Mouse (Mus musculus): ENCODE results near the gene Gm28043. TPM values are rescaled to one million over a fixed set of nuclear protein-coding genes. Genes with fewer than 3 reads are reported as not detected.

The Gm28043 gene
- polyA plus RNA-seq, 1 experiment from 2014 or later, result 2.3 TPM

GRCm38 (mm10) chr17:29660762-29661391 lies 46.2 kb downstream of the Gm28043 start:
- peak; percentile 39 for ATAC-seq (replicated peaks; ENCODE audit: insufficient number of reproducible peaks, low FRiP score, low TSS enrichment)

GRCm38 (mm10) chr17:29662145-29662544 lies 47.5 kb downstream of the Gm28043 start:
- Histone ChIP-seq H3K27ac (ENCODE audit: low read depth, low read length) (no peak overlapping the region), H3K27me3 (ENCODE audit: control insufficient read depth, insufficient read depth, low read length) (no peaks in the 10 kb centered on the region), H3K4me3 (ENCODE audit: low read depth, low read length) (no peak overlapping the region), H3K9me3 (replicated peaks; ENCODE audit: control insufficient read depth, low read length) (no peaks in the 10 kb centered on the region), H3K4me1 (ENCODE audit: control insufficient read depth, insufficient read depth, low read length) (peaks cover 10% of the 10 kb centered on the region), H3K9ac (ENCODE audit: low read depth, low read length) (no peak overlapping the region), H3K36me3 (ENCODE audit: control insufficient read depth, insufficient read depth, low read length) (peaks cover 5% of the 10 kb centered on the region; the same call in 1 of the 2 replicates), H3K4me2 (no peak overlapping the region; the same call in 1 of the 2 replicates)
- 92% methylated on average over 6 of the region's 6 CpGs for WGBS (ENCODE audit: insufficient replicate concordance)
- no peak for ATAC-seq (replicated peaks; ENCODE audit: insufficient number of reproducible peaks, low FRiP score, low TSS enrichment)

More at GRCm38 (mm10) chr17:29660762-29661391, 46.2 kb downstream of the Gm28043 start:
- Histone ChIP-seq H3K9me3 (replicated peaks; ENCODE audit: control insufficient read depth, low read length) (no peaks in the 10 kb centered on the region), H3K4me3 (ENCODE audit: low read depth, low read length) (peak overlapping the region; percentile 96), H3K36me3 (ENCODE audit: control insufficient read depth, insufficient read depth, low read length) (peaks cover 5% of the 10 kb centered on the region; the same call in 1 of the 2 replicates), H3K4me1 (ENCODE audit: control insufficient read depth, insufficient read depth, low read length) (peaks cover 10% of the 10 kb centered on the region), H3K27ac (ENCODE audit: low read depth, low read length) (peak overlapping the region; percentile 92), H3K9ac (ENCODE audit: low read depth, low read length) (peak overlapping the region; percentile 95), H3K27me3 (ENCODE audit: control insufficient read depth, insufficient read depth, low read length) (no peaks in the 10 kb centered on the region), H3K4me2 (peak overlapping the region; percentile 73)
- under 1% methylated on average over 41 of the region's 41 CpGs for WGBS (ENCODE audit: insufficient replicate concordance)

- ATAC-seq (replicated peaks; ENCODE audit: insufficient number of reproducible peaks, low FRiP score, low TSS enrichment), result no peak
- Histone ChIP-seq H3K4me2 (no peak overlapping the region), H3K27ac (ENCODE audit: low read depth, low read length) (no peak overlapping the region), H3K4me3 (ENCODE audit: low read depth, low read length) (no peak overlapping the region), H3K9ac (ENCODE audit: low read depth, low read length) (peak overlapping the region; percentile 28; the same call in 1 of the 2 replicates), H3K9me3 (replicated peaks; ENCODE audit: control insufficient read depth, low read length) (no peaks in the 10 kb centered on the region), H3K4me1 (ENCODE audit: control insufficient read depth, insufficient read depth, low read length) (no peaks in the 10 kb centered on the region), H3K36me3 (ENCODE audit: control insufficient read depth, insufficient read depth, low read length) (peaks cover 5% of the 10 kb centered on the region), H3K27me3 (ENCODE audit: control insufficient read depth, insufficient read depth, low read length) (no peaks in the 10 kb centered on the region)
- WGBS (ENCODE audit: insufficient replicate concordance), result 76% methylated on average over 10 of the region's 10 CpGs
Measured at GRCm38 (mm10) chr17:29668051-29668986, 53.6 kb downstream of the Gm28043 start.

- H3K4me3 ChIP-seq (ENCODE audit: low read depth, low read length), result no peak overlapping the region
- no peak for ATAC-seq (replicated peaks; ENCODE audit: insufficient number of reproducible peaks, low FRiP score, low TSS enrichment)
- H3K9me3 ChIP-seq (replicated peaks; ENCODE audit: control insufficient read depth, low read length), result no peaks in the 10 kb centered on the region
- H3K36me3 ChIP-seq (ENCODE audit: control insufficient read depth, insufficient read depth, low read length), result peaks cover 3% of the 10 kb centered on the region; the same call in 1 of the 2 replicates
- H3K9ac ChIP-seq (ENCODE audit: low read depth, low read length), result no peak overlapping the region
- no peak overlapping the region for H3K27ac ChIP-seq (ENCODE audit: low read depth, low read length)
- WGBS (ENCODE audit: insufficient replicate concordance), result 85% methylated on average over 4 of the region's 4 CpGs
- no peaks in the 10 kb centered on the region for H3K4me1 ChIP-seq (ENCODE audit: control insufficient read depth, insufficient read depth, low read length)
- no peak overlapping the region for H3K4me2 ChIP-seq
- no peaks in the 10 kb centered on the region for H3K27me3 ChIP-seq (ENCODE audit: control insufficient read depth, insufficient read depth, low read length)
Measured at GRCm38 (mm10) chr17:29669030-29669429, 54.4 kb downstream of the Gm28043 start.

- H3K9me3 ChIP-seq (replicated peaks; ENCODE audit: control insufficient read depth, low read length), result no peaks in the 10 kb centered on the region
- H3K9ac ChIP-seq (ENCODE audit: low read depth, low read length), result no peak overlapping the region
- no peak overlapping the region for H3K4me3 ChIP-seq (ENCODE audit: low read depth, low read length)
- H3K27ac ChIP-seq (ENCODE audit: low read depth, low read length), result no peak overlapping the region
- H3K4me1 ChIP-seq (ENCODE audit: control insufficient read depth, insufficient read depth, low read length), result no peaks in the 10 kb centered on the region
- H3K4me2 ChIP-seq, result no peak overlapping the region
- ATAC-seq (replicated peaks; ENCODE audit: insufficient number of reproducible peaks, low FRiP score, low TSS enrichment), result peak; percentile 55; the same call in 1 of the 2 replicates
- H3K27me3 ChIP-seq (ENCODE audit: control insufficient read depth, insufficient read depth, low read length), result no peaks in the 10 kb centered on the region
- H3K36me3 ChIP-seq (ENCODE audit: control insufficient read depth, insufficient read depth, low read length), result peaks cover 7% of the 10 kb centered on the region; the same call in 1 of the 2 replicates
Measured at GRCm38 (mm10) chr17:29669936-29670335, 55.3 kb downstream of the Gm28043 start.

- no peaks in the 10 kb centered on the region for H3K27me3 ChIP-seq (ENCODE audit: control insufficient read depth, insufficient read depth, low read length)
- H3K36me3 ChIP-seq (ENCODE audit: control insufficient read depth, insufficient read depth, low read length), result peaks cover 13% of the 10 kb centered on the region
- no peak for ATAC-seq (replicated peaks; ENCODE audit: insufficient number of reproducible peaks, low FRiP score, low TSS enrichment)
- no peak overlapping the region for H3K4me3 ChIP-seq (ENCODE audit: low read depth, low read length)
- no peaks in the 10 kb centered on the region for H3K4me1 ChIP-seq (ENCODE audit: control insufficient read depth, insufficient read depth, low read length)
- no peak overlapping the region for H3K4me2 ChIP-seq
- H3K27ac ChIP-seq (ENCODE audit: low read depth, low read length), result no peak overlapping the region
- H3K9me3 ChIP-seq (replicated peaks; ENCODE audit: control insufficient read depth, low read length), result no peaks in the 10 kb centered on the region
- 88% methylated on average over 2 of the region's 2 CpGs for WGBS (ENCODE audit: insufficient replicate concordance)
- H3K9ac ChIP-seq (ENCODE audit: low read depth, low read length), result no peak overlapping the region
Measured at GRCm38 (mm10) chr17:29671021-29671420, 56.3 kb downstream of the Gm28043 start.

GRCm38 (mm10) chr17:29673325-29673724 lies 58.6 kb downstream of the Gm28043 start:
- Histone ChIP-seq H3K9ac (ENCODE audit: low read depth, low read length) (no peak overlapping the region), H3K27ac (ENCODE audit: low read depth, low read length) (no peak overlapping the region), H3K27me3 (ENCODE audit: control insufficient read depth, insufficient read depth, low read length) (no peaks in the 10 kb centered on the region), H3K4me2 (no peak overlapping the region), H3K36me3 (ENCODE audit: control insufficient read depth, insufficient read depth, low read length) (peaks cover 22% of the 10 kb centered on the region), H3K4me1 (ENCODE audit: control insufficient read depth, insufficient read depth, low read length) (no peaks in the 10 kb centered on the region), H3K4me3 (ENCODE audit: low read depth, low read length) (no peak overlapping the region), H3K9me3 (replicated peaks; ENCODE audit: control insufficient read depth, low read length) (no peaks in the 10 kb centered on the region)
- WGBS (ENCODE audit: insufficient replicate concordance), result 87% methylated on average over 4 of the region's 4 CpGs
- ATAC-seq (replicated peaks; ENCODE audit: insufficient number of reproducible peaks, low FRiP score, low TSS enrichment), result no peak

GRCm38 (mm10) chr17:29678526-29678925 lies 63.9 kb downstream of the Gm28043 start:
- Histone ChIP-seq H3K9ac (ENCODE audit: low read depth, low read length) (no peak overlapping the region), H3K9me3 (replicated peaks; ENCODE audit: control insufficient read depth, low read length) (no peaks in the 10 kb centered on the region), H3K36me3 (ENCODE audit: control insufficient read depth, insufficient read depth, low read length) (peaks cover 24% of the 10 kb centered on the region), H3K27ac (ENCODE audit: low read depth, low read length) (no peak overlapping the region), H3K4me3 (ENCODE audit: low read depth, low read length) (no peak overlapping the region), H3K4me2 (no peak overlapping the region), H3K4me1 (ENCODE audit: control insufficient read depth, insufficient read depth, low read length) (no peaks in the 10 kb centered on the region), H3K27me3 (ENCODE audit: control insufficient read depth, insufficient read depth, low read length) (no peaks in the 10 kb centered on the region)
- no peak for ATAC-seq (replicated peaks; ENCODE audit: insufficient number of reproducible peaks, low FRiP score, low TSS enrichment)
- WGBS (ENCODE audit: insufficient replicate concordance), result 86% methylated on average over 8 of the region's 8 CpGs
